Mouse (Mus musculus): ENCODE results near the gene Nos1.

GRCm38 (mm10) chr5:117842699-117843098, 61.9 kb downstream of the Nos1 start:
- no peak for TF ChIP-seq GATA1 (IDR thresholded peaks at IDR 0.05; ENCODE audit: low read length)
- TF ChIP-seq TAL1 (IDR thresholded peaks at IDR 0.05; ENCODE audit: low read length) = no peak

Measured in erythroblast, embryonic 14.5 days (primary cell).